ENCODE assay signal across 32 mouse cellular contexts in the genomic region with DNA sequence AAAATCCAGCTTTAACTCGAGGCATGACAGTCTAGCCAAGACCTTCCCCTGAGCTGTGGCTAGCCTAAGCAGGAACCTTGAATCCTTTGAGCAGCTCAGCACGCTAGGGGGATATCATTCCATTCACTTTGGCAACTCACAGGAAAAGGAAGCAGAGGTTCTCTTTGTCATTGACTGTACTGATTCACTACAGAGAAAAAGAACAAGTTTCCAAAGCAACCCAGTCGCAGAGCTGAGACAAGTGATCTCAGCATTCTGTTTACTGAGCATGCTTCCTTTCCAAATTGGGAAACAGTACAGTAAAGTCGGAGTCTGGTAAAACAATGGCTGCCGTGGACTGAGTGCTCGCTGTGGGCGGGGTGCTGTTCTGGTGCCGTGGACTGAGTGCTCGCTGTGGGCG. TPM values are rescaled to one million over a fixed set of nuclear protein-coding genes. Genes with fewer than 3 reads are reported as not detected.
DNase-seq lines count a peak whose midpoint lies in the region; ATAC-seq and TF ChIP-seq lines count a peak whose summit lies in the region.
"Had no signal": no experiment of that assay in that cellular context is flagged by ENCODE, and none has a peak within 500 bp of the region (broad histone marks: within the 10 kb centered on the region; RNA-seq: fewer than 3 reads in every experiment).

No protein-coding gene starts in this region.

- intact Hi-C loops in left cerebral cortex, adult 2 months (cut with DNase I) = no loop called here

- no peaks in the 10 kb centered on the region for H3K27me3 ChIP-seq in testis, adult 2 months (ENCODE audit: control insufficient read depth, insufficient read depth, low read length)
- H3K27me3 ChIP-seq: midbrain, embryonic 15.5 days; neural tube, embryonic 15.5 days had no signal

- no peak overlapping the region for H3K4me3 ChIP-seq in left cerebral cortex, adult 2 months
- H3K4me3 ChIP-seq in testis, adult 2 months (ENCODE audit: control insufficient read depth, low read depth, low read length) = peak overlapping the region; percentile 18; the same call in 1 of the 2 replicates
- H3K4me3 ChIP-seq: embryonic facial prominence, embryonic 12.5 days; gastrocnemius, adult 2 months; heart, adult 2 months; heart, embryonic 12.5 days; lung, embryonic 15.5 days; midbrain, embryonic 10.5 days; midbrain, embryonic 15.5 days; neural tube, embryonic 15.5 days; stomach, embryonic 15.5 days had no signal

- no peak for ATAC-seq in activated CD4-positive, CD25-positive, alpha-beta regulatory T cell, adult 4 months
- ATAC-seq: forebrain, embryonic 14.5 days; intestine, postnatal 0 days; midbrain, embryonic 15.5 days had no signal

- no peaks in the 10 kb centered on the region for H3K36me3 ChIP-seq in testis, adult 2 months (ENCODE audit: control insufficient read depth, insufficient read depth, low read length)
- H3K36me3 ChIP-seq: embryonic facial prominence, embryonic 12.5 days; heart, embryonic 12.5 days; lung, embryonic 15.5 days; midbrain, embryonic 10.5 days; midbrain, embryonic 15.5 days; neural tube, embryonic 15.5 days; stomach, embryonic 15.5 days had no signal

- no peak for TF ChIP-seq CTCF in left cerebral cortex, adult 2 months (IDR thresholded peaks at IDR 0.05)
- TF ChIP-seq CTCF in testis, adult 2 months (IDR thresholded peaks at IDR 0.05; ENCODE audit: control insufficient read depth, insufficient read depth, insufficient replicate concordance, low read depth, low read length) = no peak

- peaks cover 12% of the 10 kb centered on the region for H3K4me1 ChIP-seq in testis, adult 2 months (ENCODE audit: control insufficient read depth, insufficient read depth, low read length)

- peak in 1 of 2 experiments; percentile 11 for DNase-seq in left cerebral cortex, adult 2 months (ENCODE audit: extremely low spot score in 1 of 2, low spot score in 2 of 2)
- no peak for DNase-seq in left cerebral cortex, adult 9 months (ENCODE audit: low spot score in 2 of 2)
- DNase-seq in testis, postnatal 10 days (ENCODE audit: low spot score) = no peak
- DNase-seq in ZHBTc4 (ENCODE audit: low read depth, low spot score) = peak; percentile 43
- no peak for DNase-seq in c-Kit-positive CD71-positive TER-119-positive erythroid progenitor cells, embryonic 14.5 days (ENCODE audit: low spot score)
- DNase-seq: adrenal gland, adult 8-10 months; B cell, adult 2 months; cerebellum, adult 18-20 months; cerebellum, postnatal 25 days; embryo, embryonic 11 days; gastrocnemius, adult 2 months; gastrocnemius, postnatal 36 days; heart, adult 2 months; kidney, adult 9 months; kidney, postnatal 14 days; liver; right cerebral cortex, postnatal 25 days; thymus, adult 18-20 months; thymus, postnatal 25 days had no signal

- H3K27ac ChIP-seq in left cerebral cortex, adult 2 months = peak overlapping the region; percentile 44; the same call in 1 of the 2 replicates
- H3K27ac ChIP-seq in testis, adult 2 months (ENCODE audit: control insufficient read depth, insufficient read depth, low read depth, low read length) = no peak overlapping the region
- H3K27ac ChIP-seq: embryonic facial prominence, embryonic 12.5 days; gastrocnemius, adult 2 months; heart, adult 2 months; hindbrain, embryonic 14.5 days; liver, embryonic 14.5 days; lung, embryonic 15.5 days; midbrain, embryonic 10.5 days; midbrain, embryonic 15.5 days; neural tube, embryonic 15.5 days; stomach, embryonic 15.5 days had no signal

- TF ChIP-seq POLR2A in testis, adult 2 months (IDR thresholded peaks at IDR 0.05; ENCODE audit: control insufficient read depth, low read depth, low read length) = no peak

RNA-seq across cellular contexts. Expression of gene Sptbn2, which starts 2.2 kb away (rescaled TPM):
- 100 to 1,000 TPM; 561 to 597 TPM for total RNA-seq in left cerebral cortex, adult 2 months (2021)
- polyA plus RNA-seq in testis, adult 2 months (2012; rRNA removed) = 1.1 and 1.3 TPM in 2 replicates
- polyA plus RNA-seq in activated CD4-positive, CD25-positive, alpha-beta regulatory T cell, adult 4 months (2017; shearing (Covaris generic)) = under 1 TPM; 0.11 to 0.17 TPM

RNA-seq across cellular contexts. Expression of gene Gm960, which starts 10.3 kb away (rescaled TPM):
- total RNA-seq in left cerebral cortex, adult 2 months (2021) = 1 to 10 TPM; 1.5 to 1.6 TPM
- 4.9 and 5.1 TPM in 2 replicates for polyA plus RNA-seq in testis, adult 2 months (2012; rRNA removed)
- polyA plus RNA-seq in activated CD4-positive, CD25-positive, alpha-beta regulatory T cell, adult 4 months (2017; shearing (Covaris generic)) = not detected
- total RNA-seq: heart, adult 2 months had no signal
- polyA plus RNA-seq: heart, adult 2 months had no signal

RNA-seq across cellular contexts. Expression of gene Rbm4b, which starts 47.5 kb away (rescaled TPM):
- total RNA-seq in left cerebral cortex, adult 2 months (2021) = 10 to 100 TPM; 16.3 to 18.2 TPM
- 218 and 233 TPM in 2 replicates for polyA plus RNA-seq in testis, adult 2 months (2012; rRNA removed)
- polyA plus RNA-seq in activated CD4-positive, CD25-positive, alpha-beta regulatory T cell, adult 4 months (2017; shearing (Covaris generic)) = 100 to 1,000 TPM in 1 of 2 experiments, 10 to 100 TPM in 1; 87.2 to 107 TPM
